ENCODE assay signal across 8 mouse cellular contexts in the genomic region with DNA sequence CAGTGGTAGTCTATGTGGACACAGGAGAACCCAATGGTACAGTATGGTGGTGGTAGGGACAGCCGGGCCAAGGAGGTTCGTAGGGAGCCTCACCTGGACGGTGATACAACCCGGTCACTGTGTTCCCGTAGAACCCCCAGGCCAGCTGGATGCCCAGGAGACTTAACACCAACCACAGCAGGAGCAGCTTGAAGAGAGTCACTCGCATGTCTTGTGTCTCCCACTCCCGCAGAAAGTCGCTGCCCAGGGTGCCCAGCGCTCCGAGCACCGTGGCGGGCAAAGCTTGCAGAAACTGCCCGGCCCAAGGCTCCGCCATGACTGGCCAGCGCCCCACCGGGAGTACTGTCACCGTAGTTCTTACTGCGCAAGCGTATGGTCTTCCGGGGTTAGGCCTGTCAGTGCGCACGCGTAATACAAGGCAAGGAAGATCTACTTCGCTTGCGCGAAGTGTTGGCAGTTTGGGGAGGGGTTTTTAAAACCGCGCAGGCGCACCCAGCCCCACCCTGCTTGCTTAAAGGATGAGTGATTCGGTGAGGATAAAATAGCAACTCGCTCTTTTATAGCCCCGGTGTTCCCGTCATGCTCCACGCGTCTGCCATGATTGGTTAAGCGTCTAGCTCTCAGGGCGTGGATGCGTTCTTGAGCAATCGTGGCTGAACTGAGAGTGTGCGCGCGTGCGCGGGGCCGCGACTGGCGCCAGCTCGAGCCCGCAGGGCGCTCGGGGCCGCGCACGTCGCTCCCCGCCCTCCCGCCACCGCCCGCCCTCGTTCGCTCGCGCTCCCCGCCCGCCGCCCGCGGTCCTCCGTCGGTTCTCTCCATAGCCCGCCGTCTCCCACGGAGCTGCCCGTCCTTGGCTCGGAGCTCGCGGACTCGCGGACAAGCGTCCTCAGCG. TPM values are rescaled to one million over a fixed set of nuclear protein-coding genes. Genes with fewer than 3 reads are reported as not detected.
A peak's percentile ranks its signal among the peaks of the same experiment; 100 is the strongest.
DNase-seq lines count a peak whose midpoint lies in the region; ATAC-seq and TF ChIP-seq lines count a peak whose summit lies in the region.

A gene (plus strand): TSS at position 501 of the 892 bp plus-strand sequence.
A gene (minus strand): TSS at position 532 of the 892 bp plus-strand sequence.

- peak; percentile 96 for DNase-seq in 3134 (ENCODE audit: extremely low read depth, insufficient read length, low spot score)
- peak; percentile 98 for DNase-seq in adrenal gland, postnatal 36 days
- peak; percentile 98 to 100 for DNase-seq in heart, adult 18-20 months
- peak; percentile 100 for DNase-seq in kidney, adult 2 months
- DNase-seq in spleen, adult 2 months (ENCODE audit: low read depth in 1 of 2, low spot score in 2 of 2) = peak; percentile 97 to 100

- no peaks in the 10 kb centered on the region for H3K9me3 ChIP-seq in embryonic facial prominence, embryonic 13.5 days
- no peaks in the 10 kb centered on the region for H3K9me3 ChIP-seq in limb, embryonic 12.5 days
- no peaks in the 10 kb centered on the region for H3K9me3 ChIP-seq in midbrain, embryonic 15.5 days

- peak within 1 kb of the TSS; percentile 98 for H3K9ac ChIP-seq in embryonic facial prominence, embryonic 13.5 days
- H3K9ac ChIP-seq in limb, embryonic 12.5 days (replicated peaks) = peak within 1 kb of the TSS; percentile 98
- H3K9ac ChIP-seq in midbrain, embryonic 15.5 days = peak within 1 kb of the TSS; percentile 91

- peaks cover 31% of the 10 kb centered on the region for H3K36me3 ChIP-seq in embryonic facial prominence, embryonic 13.5 days
- no peaks in the 10 kb centered on the region; the same call in 1 of the 2 replicates for H3K36me3 ChIP-seq in kidney, adult 2 months (ENCODE audit: control insufficient read depth, insufficient read depth, low read length)
- peaks cover 25% of the 10 kb centered on the region for H3K36me3 ChIP-seq in limb, embryonic 12.5 days
- peaks cover 20% of the 10 kb centered on the region for H3K36me3 ChIP-seq in midbrain, embryonic 15.5 days (replicated peaks)
- peaks cover 8% of the 10 kb centered on the region for H3K36me3 ChIP-seq in spleen, adult 2 months (ENCODE audit: control insufficient read depth, insufficient read depth, low read length)

- H3K4me3 ChIP-seq in embryonic facial prominence, embryonic 13.5 days = peak within 1 kb of the TSS; percentile 94
- H3K4me3 ChIP-seq in kidney, adult 2 months (ENCODE audit: insufficient read depth, low read depth, low read length) = peak within 1 kb of the TSS; percentile 82
- H3K4me3 ChIP-seq in limb, embryonic 12.5 days (replicated peaks) = peak within 1 kb of the TSS; percentile 90
- H3K4me3 ChIP-seq in midbrain, embryonic 15.5 days = peak within 1 kb of the TSS; percentile 86
- peak within 1 kb of the TSS; percentile 93 for H3K4me3 ChIP-seq in spleen, adult 2 months (ENCODE audit: extremely low read depth, insufficient read depth, insufficient read length)

- no peaks in the 10 kb centered on the region for H3K27me3 ChIP-seq in embryonic facial prominence, embryonic 13.5 days
- H3K27me3 ChIP-seq in kidney, adult 2 months (replicated peaks; ENCODE audit: control insufficient read depth, insufficient read depth, low read length) = no peaks in the 10 kb centered on the region
- H3K27me3 ChIP-seq in limb, embryonic 12.5 days = no peaks in the 10 kb centered on the region
- no peaks in the 10 kb centered on the region for H3K27me3 ChIP-seq in midbrain, embryonic 15.5 days (replicated peaks)
- H3K27me3 ChIP-seq in spleen, adult 2 months (ENCODE audit: control insufficient read depth, insufficient read depth, low read length) = no peaks in the 10 kb centered on the region

- WGBS in embryonic facial prominence, embryonic 13.5 days = under 1% methylated on average over 78 of the region's 81 CpGs
- WGBS in kidney, adult 2 months = under 1% methylated on average over 79 of the region's 81 CpGs
- WGBS in limb, embryonic 12.5 days = under 1% methylated on average over 77 of the region's 81 CpGs
- under 1% methylated on average over 81 of the region's 81 CpGs for WGBS in midbrain, embryonic 15.5 days
- WGBS in spleen, adult 2 months = under 1% methylated on average over 81 of the region's 81 CpGs

- peak; percentile 98 for ATAC-seq in embryonic facial prominence, embryonic 13.5 days (ENCODE audit: insufficient number of reproducible peaks, insufficient read depth, low FRiP score, low TSS enrichment, low read depth)
- peak; percentile 97 for ATAC-seq in limb, embryonic 12.5 days (ENCODE audit: insufficient number of reproducible peaks, insufficient read depth, low FRiP score, low TSS enrichment, low read depth)
- ATAC-seq in midbrain, embryonic 15.5 days (replicated peaks) = peak; percentile 98

- peak within 1 kb of the TSS; percentile 100 for H3K27ac ChIP-seq in embryonic facial prominence, embryonic 13.5 days
- H3K27ac ChIP-seq in kidney, adult 2 months (ENCODE audit: insufficient read depth, low read depth, low read length) = peak within 1 kb of the TSS; percentile 97
- peak within 1 kb of the TSS; percentile 100 for H3K27ac ChIP-seq in limb, embryonic 12.5 days
- H3K27ac ChIP-seq in midbrain, embryonic 15.5 days = peak within 1 kb of the TSS; percentile 96
- peak within 1 kb of the TSS; percentile 100 for H3K27ac ChIP-seq in spleen, adult 2 months (ENCODE audit: insufficient read depth, low read length)

- TF ChIP-seq POLR2A in kidney, adult 2 months (IDR thresholded peaks at IDR 0.05; ENCODE audit: low read depth, low read length) = peak; percentile 92
- peak; percentile 93 for TF ChIP-seq POLR2A in spleen, adult 2 months (IDR thresholded peaks at IDR 0.05; ENCODE audit: low read depth, low read length)

- peaks cover 27% of the 10 kb centered on the region for H3K4me1 ChIP-seq in embryonic facial prominence, embryonic 13.5 days
- H3K4me1 ChIP-seq in kidney, adult 2 months (ENCODE audit: control insufficient read depth, insufficient read depth, low read length) = peaks cover 16% of the 10 kb centered on the region
- H3K4me1 ChIP-seq in limb, embryonic 12.5 days (replicated peaks) = peaks cover 33% of the 10 kb centered on the region
- H3K4me1 ChIP-seq in midbrain, embryonic 15.5 days = peaks cover 39% of the 10 kb centered on the region
- H3K4me1 ChIP-seq in spleen, adult 2 months (ENCODE audit: control insufficient read depth, insufficient read depth, insufficient read length) = peaks cover 3% of the 10 kb centered on the region; the same call in 1 of the 2 replicates

- peak within 1 kb of the TSS; percentile 86 for H3K4me2 ChIP-seq in embryonic facial prominence, embryonic 13.5 days
- H3K4me2 ChIP-seq in limb, embryonic 12.5 days = peak within 1 kb of the TSS; percentile 84
- H3K4me2 ChIP-seq in midbrain, embryonic 15.5 days = peak within 1 kb of the TSS; percentile 71

- TF ChIP-seq CTCF in kidney, adult 2 months (conservative IDR thresholded peaks at IDR 0.05; ENCODE audit: insufficient read depth, insufficient read length, low read depth, low read length) = no peak
- TF ChIP-seq CTCF in spleen, adult 2 months (IDR thresholded peaks at IDR 0.05; ENCODE audit: extremely low read depth, insufficient read depth, insufficient read length, insufficient replicate concordance) = no peak

RNA-seq across cellular contexts. Expression of the first gene that starts in this region (rescaled TPM):
- total RNA-seq in adrenal gland, postnatal 36 days (2021) = 100 to 1,000 TPM; 363 to 383 TPM
- 437 and 448 TPM in 2 replicates for polyA plus RNA-seq in embryonic facial prominence, embryonic 13.5 days (2015; fragmentation: Nextera tagmentation; extraction: Ambion mirVana)
- 100 to 1,000 TPM; 229 to 232 TPM for total RNA-seq in heart, adult 18-20 months (2021)
- 125 and 179 TPM in 2 replicates for polyA plus RNA-seq in kidney, adult 2 months (2012; rRNA removed)
- 324 and 387 TPM in 2 replicates for polyA plus RNA-seq in limb, embryonic 12.5 days (2016; fragmentation: Nextera tagmentation; extraction: Ambion mirVana)
- 251 and 257 TPM in 2 replicates for polyA plus RNA-seq in midbrain, embryonic 15.5 days (2015; fragmentation: Nextera tagmentation; extraction: Ambion mirVana)
- polyA plus RNA-seq in spleen, adult 2 months (2012; rRNA removed) = 89.7 and 90.3 TPM in 2 replicates

RNA-seq across cellular contexts. Expression of the second gene that starts in this region (rescaled TPM):
- 10 to 100 TPM; 38.8 to 48.3 TPM for total RNA-seq in adrenal gland, postnatal 36 days (2021)
- polyA plus RNA-seq in embryonic facial prominence, embryonic 13.5 days (2015; fragmentation: Nextera tagmentation; extraction: Ambion mirVana) = 31.5 and 34.2 TPM in 2 replicates
- 10 to 100 TPM; 67.6 to 76.8 TPM for total RNA-seq in heart, adult 18-20 months (2021)
- polyA plus RNA-seq in kidney, adult 2 months (2012; rRNA removed) = 53.0 and 55.3 TPM in 2 replicates
- 21.2 and 22.6 TPM in 2 replicates for polyA plus RNA-seq in limb, embryonic 12.5 days (2016; fragmentation: Nextera tagmentation; extraction: Ambion mirVana)
- 51.4 and 54.9 TPM in 2 replicates for polyA plus RNA-seq in midbrain, embryonic 15.5 days (2015; fragmentation: Nextera tagmentation; extraction: Ambion mirVana)
- polyA plus RNA-seq in spleen, adult 2 months (2012; rRNA removed) = 17.9 and 19.7 TPM in 2 replicates

Comparison
In these comparisons a context has a peak if more than half of its experiments do, and no peak if none do; other contexts are left out.
1. Peak in every context shown above with its lines: DNase-seq, ATAC-seq, H3K4me3 ChIP-seq and H3K27ac ChIP-seq.